12 mouse cellular contexts compared by ENCODE assay signal in the genomic region with DNA sequence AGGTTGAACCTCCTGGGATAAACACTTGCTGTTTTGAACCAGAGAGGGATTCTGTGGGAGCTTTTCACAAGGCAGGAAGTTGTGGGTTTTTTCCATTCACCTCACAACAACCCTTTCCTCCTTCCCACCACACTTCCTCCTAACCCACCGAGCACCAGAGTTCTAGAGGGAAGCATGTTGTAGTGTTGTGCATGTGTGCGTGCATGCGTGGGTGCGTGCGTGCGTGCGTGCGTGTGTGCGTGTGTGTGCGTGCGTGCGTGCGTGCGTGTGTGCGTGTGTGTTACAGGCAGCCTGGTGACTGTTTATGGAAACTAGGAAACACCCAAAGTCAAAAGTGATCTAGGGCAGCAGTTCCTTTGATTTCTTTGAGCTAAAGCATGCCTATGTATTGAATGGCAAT.
DNase-seq lines count a peak whose midpoint lies in the region; ATAC-seq and TF ChIP-seq lines count a peak whose summit lies in the region.
"Had no signal": no experiment of that assay in that cellular context is flagged by ENCODE, and none has a peak within 500 bp of the region (broad histone marks: within the 10 kb centered on the region; RNA-seq: fewer than 3 reads in every experiment).

No protein-coding gene starts in this region.

- peak overlapping the region; percentile 49 for H3K27ac ChIP-seq in kidney, embryonic 15.5 days
- peak overlapping the region; percentile 22 for H3K27ac ChIP-seq in bone marrow macrophage, adult 2 months (ENCODE audit: insufficient read depth, low read depth, low read length)
- H3K27ac ChIP-seq: hindbrain, embryonic 14.5 days had no signal

- TF ChIP-seq POLR2A in bone marrow macrophage, adult 2 months (IDR thresholded peaks at IDR 0.05; ENCODE audit: borderline replicate concordance, low read depth, low read length): no peak

- H3K27me3 ChIP-seq in kidney, embryonic 15.5 days: no peaks in the 10 kb centered on the region

- DNase-seq in kidney, adult 8-10 months: no peak
- DNase-seq in urinary bladder, postnatal 14 days (ENCODE audit: low spot score): no peak
- no peak for DNase-seq in right cerebral cortex, postnatal 36 days (ENCODE audit: low spot score in 2 of 2)
- DNase-seq: cerebellum, postnatal 36 days; lung, adult 18-20 months; spleen, adult 18-20 months had no signal

- no peaks in the 10 kb centered on the region for H3K36me3 ChIP-seq in kidney, embryonic 15.5 days
- H3K36me3 ChIP-seq: G1E had no signal

- no peak for TF ChIP-seq CTCF in bone marrow macrophage, adult 2 months (IDR thresholded peaks at IDR 0.05; ENCODE audit: low read depth, low read length)

- H3K9ac ChIP-seq in kidney, embryonic 15.5 days: no peak overlapping the region
- H3K9ac ChIP-seq: hindbrain, embryonic 14.5 days had no signal

- H3K4me2 ChIP-seq in kidney, embryonic 15.5 days: no peak overlapping the region; the same call in 1 of the 2 replicates
- H3K4me2 ChIP-seq: hindbrain, embryonic 14.5 days had no signal

- H3K9me3 ChIP-seq in kidney, embryonic 15.5 days (replicated peaks): no peaks in the 10 kb centered on the region
- H3K9me3 ChIP-seq: G1E had no signal

- H3K4me3 ChIP-seq in kidney, embryonic 15.5 days (replicated peaks): no peak overlapping the region
- H3K4me3 ChIP-seq in bone marrow macrophage, adult 2 months (ENCODE audit: insufficient read depth, low read length): no peak overlapping the region

- WGBS in kidney, embryonic 15.5 days: 83% methylated on average over 15 of the region's 15 CpGs

- peaks cover 23% of the 10 kb centered on the region for H3K4me1 ChIP-seq in kidney, embryonic 15.5 days
- H3K4me1 ChIP-seq in bone marrow macrophage, adult 2 months (ENCODE audit: control insufficient read depth, insufficient read depth, low read length): peaks cover 32% of the 10 kb centered on the region

- no peak for ATAC-seq in kidney, embryonic 15.5 days (replicated peaks; ENCODE audit: low FRiP score)
- ATAC-seq in CD4-positive, CD25-positive, alpha-beta regulatory T cell, adult 4 months: peak; percentile 62
- ATAC-seq in megakaryocyte progenitor cell, adult 5-6 weeks (replicated peaks; ENCODE audit: poor library complexity): peak; percentile 79
